Mouse (Mus musculus) lung, postnatal 0 days (tissue): ENCODE data around the gene Iba57.

ENCODE experiments used
- CTCF ChIP-seq: IDR thresholded peaks from 2 replicates; pipeline ENCODE4 v1.5.1; 2016; ENCODE audit warnings: antibody characterized with exemption, mild to moderate bottlenecking
- EP300 ChIP-seq: IDR thresholded peaks from 2 replicates; pipeline ENCODE4 v1.6.1; 2016; ENCODE audit warnings: antibody characterized with exemption, mild to moderate bottlenecking, control low read depth

DNA sequence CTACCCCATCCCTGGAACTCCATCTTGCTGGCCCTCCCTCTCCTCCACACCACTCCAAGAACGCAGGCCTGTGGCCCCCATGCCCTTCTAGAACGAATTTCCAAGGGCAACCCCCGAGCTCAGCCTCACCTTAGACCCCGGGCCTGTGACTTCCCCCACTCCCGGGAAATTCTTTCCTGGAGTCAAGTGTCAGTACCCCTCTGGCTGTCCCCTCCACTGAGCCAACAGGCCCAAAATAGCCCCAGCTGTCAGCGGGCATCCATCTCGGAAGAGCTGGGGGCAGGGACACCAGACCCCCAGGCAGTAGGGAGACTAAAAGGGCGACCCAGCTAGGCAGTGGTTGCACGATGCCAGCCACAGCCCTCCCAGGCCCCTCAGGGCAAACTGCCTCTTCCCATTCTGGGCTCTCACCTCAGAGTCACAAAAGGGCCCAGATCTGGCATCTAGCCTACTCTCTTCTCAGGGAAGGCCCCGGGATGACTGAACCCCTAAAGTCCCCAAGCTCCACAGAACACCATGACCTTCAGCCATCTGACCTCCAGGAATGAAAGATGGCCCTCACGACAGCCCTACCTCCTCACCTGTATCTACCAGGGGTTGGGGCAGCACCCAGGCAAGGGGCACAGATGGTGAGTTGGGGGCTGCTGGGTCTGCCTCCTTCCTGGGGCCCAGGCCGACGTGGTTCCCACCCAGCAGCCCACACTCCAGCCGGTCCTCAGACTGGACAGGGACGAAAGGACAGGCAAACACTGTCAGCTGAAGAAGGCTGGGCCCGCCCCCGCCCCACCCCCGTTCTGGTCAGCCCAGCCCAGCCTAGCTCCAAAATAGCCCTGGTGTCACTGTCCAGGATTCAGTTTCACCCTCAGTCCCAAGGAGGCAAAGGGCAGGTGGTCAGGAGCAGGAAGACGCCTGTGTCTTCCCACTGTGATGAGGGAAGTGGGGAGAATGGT is 24.7 kb downstream of the Iba57 start:
- TF ChIP-seq CTCF: no peak
- no peak for TF ChIP-seq EP300
